Mouse (Mus musculus): ENCODE data around the gene Zfp597. TPM values are rescaled to one million over a fixed set of nuclear protein-coding genes. Genes with fewer than 3 reads are reported as not detected.

Gene Zfp597
- total RNA-seq (2021) = 10 to 100 TPM; 23.8 to 24.5 TPM

DNA sequence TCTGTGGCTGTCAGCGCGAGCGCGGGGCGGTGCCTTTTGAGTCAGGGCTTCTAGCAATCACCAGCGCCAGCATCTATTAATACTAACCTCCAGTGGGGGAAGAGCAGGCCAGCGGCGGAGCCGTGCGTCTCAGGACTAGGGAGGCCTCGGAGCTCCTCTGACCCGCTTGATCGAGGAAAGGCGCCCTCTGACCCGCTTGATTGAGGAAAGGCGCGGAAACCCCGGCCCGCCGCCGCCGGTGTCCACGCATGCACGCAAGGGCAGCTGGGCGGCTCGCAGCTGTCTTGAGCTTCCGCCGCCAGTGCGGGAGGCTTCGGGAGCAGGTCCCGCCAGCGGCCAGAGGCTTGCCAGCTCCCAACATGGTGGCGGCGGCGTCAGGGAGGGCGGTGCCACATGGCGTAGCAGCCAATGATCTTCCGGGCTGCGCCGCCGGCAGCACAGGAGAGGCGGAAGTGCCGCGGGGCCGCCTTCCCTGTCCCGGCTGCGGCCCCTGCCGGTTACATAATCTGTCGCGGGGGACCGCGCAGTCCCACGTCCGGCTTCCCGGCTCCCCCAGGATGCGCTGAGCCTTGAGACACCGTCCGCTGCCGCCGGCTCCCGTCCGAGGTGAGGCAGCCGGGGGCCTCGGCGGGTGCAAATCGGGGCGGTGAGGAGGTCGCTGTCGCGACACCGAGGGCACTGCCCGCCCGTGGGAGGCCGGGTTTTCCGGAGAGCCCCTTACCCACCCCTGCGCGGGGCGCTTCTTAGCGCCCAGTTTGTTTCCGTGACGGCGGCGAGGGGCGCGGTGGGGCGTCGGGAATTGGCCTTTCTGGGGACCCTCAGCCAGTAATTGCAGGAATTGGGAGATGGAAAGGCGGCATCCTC is at the start of gene Zfp597, which contains the start of gene Gm20695:
Zfp597 (minus strand) TSS at position 361 of the 864 bp plus-strand sequence.
Gm20695 (plus strand) TSS at position 448 of the 864 bp plus-strand sequence.
- intact Hi-C loops (cut with DNase I) = loop anchor here (1.0 to 10.0 kb wide), 3 partner anchors 12 to 140 kb away; partner anchors contain the start of genes 1700037C18Rik, Cluap1, Naa60 and Zfp263

DNA sequence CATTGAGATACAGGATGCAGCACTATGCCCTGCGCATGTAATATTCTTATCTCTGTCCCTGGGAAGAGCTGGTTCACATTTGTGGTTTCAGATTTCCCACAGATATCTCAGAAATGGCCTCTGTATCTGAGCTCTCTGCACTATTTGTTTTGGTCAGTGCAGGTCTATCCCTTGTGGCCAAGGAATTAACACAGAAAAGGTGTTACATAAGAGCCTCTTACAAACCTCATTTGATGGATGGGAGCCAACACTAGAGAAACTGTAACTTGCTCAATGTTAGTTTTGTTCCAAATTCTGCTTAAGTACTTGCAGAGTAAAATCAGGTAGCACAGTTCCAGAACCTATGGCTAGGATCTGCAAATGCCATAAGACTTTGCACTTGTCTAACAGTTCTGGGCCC is 49.7 kb upstream of the Zfp597 start:
- intact Hi-C loops (cut with DNase I) = no loop called here
- no peak for DNase-seq (ENCODE audit: low spot score in 2 of 2)

More for the DNA sequence above, at the start of gene Zfp597, which contains the start of gene Gm20695:
- DNase-seq (ENCODE audit: low spot score in 2 of 2) = peak; percentile 95 to 96

DNA sequence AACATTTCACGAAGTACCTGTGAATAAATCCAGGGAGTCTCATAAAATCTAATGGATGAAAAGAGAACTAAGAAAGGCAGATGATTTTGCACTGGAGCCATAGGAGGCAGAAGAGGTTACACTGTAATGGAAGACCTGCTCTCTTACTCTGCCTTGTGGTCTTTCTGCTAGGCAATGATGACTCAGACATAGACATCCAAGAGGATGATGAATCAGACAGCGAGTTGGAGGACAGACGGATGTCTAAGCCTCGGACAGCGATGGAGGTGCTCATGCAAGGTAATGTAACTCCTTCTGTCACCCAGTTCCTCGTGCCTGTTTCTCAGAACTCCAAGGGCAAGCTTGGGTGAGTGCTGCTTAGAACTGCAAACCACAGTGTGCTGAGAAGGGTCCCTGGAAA is 49.2 kb upstream of the Zfp597 start:
- intact Hi-C loops (cut with DNase I) = no loop called here
- peak in 1 of 2 experiments; percentile 20 for DNase-seq (ENCODE audit: low spot score in 2 of 2)

DNA sequence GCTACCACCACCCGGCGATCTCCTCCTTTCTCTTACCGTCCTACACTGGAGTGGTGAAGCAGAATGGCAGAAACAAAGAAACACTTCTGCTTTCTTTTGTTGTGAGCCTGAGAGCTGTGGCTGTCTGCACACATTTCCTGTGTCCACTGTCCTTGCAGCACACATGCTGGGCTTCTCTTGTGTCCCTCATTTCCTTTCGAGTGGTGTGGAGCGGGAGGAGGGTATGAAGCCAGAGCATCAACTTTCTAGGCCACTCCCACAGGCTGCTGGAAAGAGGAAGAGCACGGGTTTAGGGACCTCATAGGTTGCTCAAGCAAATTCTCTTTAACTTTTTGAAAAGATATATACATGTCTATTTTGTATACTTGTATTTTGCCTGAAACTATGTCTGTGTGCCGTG is 44.8 kb upstream of the Zfp597 start:
- intact Hi-C loops (cut with DNase I) = no loop called here
- peak; percentile 16 to 24 for DNase-seq (ENCODE audit: low spot score in 2 of 2)

DNA sequence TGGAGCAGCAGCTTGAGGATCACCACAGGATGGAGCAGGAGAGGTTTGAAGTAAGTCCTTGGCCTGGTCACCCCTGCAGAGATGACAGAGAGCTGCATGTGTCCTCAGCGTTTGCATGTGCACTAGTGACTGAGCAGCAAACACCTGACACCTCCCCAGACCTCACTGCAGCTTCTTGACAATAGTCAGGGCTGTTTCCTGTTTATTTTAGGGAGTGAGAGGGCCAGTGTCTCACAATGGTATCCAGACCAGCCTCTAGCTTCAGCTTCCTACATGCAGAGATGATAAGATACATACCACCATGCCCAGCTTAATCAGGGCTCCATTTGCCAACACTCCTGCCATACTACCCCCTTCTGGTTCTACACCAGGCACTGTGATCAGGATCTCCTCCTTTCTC is 44.2 kb upstream of the Zfp597 start:
- no peak for DNase-seq (ENCODE audit: low spot score in 2 of 2)
- intact Hi-C loops (cut with DNase I) = no loop called here

DNA sequence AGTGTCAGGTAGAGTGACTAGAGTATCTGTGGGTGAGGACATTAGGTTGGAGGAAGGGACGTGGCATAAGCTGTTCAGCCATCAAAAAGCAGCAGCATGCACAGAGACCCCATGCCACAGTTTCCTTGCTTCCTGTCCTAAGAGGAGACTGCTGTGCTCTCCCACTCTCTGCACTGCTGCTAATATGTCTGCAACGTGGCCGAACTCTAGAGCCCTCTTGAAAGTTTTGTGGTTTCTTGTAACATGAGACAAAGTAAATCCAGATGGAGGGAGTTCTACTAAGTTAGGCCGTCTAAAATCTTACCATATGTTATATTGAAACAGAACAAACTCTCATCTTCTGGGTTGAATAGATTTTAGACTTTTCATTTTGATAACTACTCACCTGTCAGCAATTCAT is 39.6 kb upstream of the Zfp597 start:
- no peak for DNase-seq (ENCODE audit: low spot score in 2 of 2)
- intact Hi-C loops (cut with DNase I) = no loop called here

DNA sequence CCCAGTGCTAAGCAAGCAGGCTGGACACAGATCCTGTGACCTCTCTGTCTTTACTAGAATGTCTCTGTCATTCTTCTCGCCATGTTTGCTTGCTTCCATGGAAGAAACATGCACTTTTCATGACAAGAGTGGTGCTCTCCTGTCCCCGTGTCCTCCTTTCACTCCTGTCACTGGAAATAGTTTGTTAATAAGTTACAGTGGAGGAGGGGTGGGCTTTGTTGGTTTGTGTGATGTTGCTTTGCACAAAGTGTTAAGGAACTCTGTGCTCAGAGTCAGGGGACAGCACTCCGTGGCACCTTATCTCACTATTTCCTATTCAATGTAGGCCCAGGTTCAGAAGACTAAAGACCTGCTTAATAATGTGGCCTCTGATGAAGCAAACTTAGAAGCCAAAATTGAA is 39.2 kb upstream of the Zfp597 start:
- intact Hi-C loops (cut with DNase I) = no loop called here
- no peak for DNase-seq (ENCODE audit: low spot score in 2 of 2)

DNA sequence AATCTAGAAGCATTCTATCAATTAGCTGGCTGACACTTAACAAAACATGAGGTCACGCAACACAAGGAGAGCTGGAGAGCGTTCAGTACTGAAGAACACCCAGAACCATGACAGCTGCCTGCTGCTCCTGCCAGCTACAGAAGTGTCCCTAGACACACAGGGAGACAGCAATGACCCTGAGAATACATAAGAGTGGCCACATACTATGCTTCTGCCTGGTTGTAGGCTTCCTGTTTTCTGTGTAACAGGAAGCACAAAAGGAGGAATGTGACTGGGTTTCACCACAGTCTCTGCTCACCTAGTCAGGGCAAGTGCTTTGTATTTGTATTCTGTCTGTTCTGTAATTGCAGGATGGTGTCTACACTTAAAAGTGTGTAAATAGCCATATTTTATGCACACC is 36.4 kb upstream of the Zfp597 start:
- no peak for DNase-seq (ENCODE audit: low spot score in 2 of 2)
- intact Hi-C loops (cut with DNase I) = no loop called here

DNA sequence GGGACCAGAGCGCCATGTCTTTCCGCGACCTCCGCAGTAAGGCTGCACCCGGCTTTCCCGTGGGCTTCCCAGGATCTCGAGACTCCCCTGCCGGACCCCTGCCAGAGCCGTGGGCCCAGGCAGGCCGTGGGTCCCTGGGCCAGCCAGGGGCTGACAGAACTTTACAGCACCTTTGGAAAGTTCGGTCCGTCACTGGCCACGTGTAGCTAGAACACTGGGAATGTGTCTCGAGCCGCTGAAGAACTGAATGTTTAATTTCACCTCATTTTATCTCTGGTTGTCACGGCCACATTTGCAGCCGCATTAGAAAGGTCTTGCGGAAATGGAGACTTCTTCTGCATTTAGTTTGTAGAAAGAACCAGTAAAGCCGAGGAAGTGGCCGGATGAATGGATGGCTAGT is 24.8 kb upstream of the Zfp597 start:
- intact Hi-C loops (cut with DNase I) = loop anchor here (2.0 kb wide), 2 partner anchors 24 to 94 kb away; partner anchors contain the start of genes Gm20695, Slx4 and Zfp597
- no peak for DNase-seq (ENCODE audit: low spot score in 2 of 2)

DNA sequence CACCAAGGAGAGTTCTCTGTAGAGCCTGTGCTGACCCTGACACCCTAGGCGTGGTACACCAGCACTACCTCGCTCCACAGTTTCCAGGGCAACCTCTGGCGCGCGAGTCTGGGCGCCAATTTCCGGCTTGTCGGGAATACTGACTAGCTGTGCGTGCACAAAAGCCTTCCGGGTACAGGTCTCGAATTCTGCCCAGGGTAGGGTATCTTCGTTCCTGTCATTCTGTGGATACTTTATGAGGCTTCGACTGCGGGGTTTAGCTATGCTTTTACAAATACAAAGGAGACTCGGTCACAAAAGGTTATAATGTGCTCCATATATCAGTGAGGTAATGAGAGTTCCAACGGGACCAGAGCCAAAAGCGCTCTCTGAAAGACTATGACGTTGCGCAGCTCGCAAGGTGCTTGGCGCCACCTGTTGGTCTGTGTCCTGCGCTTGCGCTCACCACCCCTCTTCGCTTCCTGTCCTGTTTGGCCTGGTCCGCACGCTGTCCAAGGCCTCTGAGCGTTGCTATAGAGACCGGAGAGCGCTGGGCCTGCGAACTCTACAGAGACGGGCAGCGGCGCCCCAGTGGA is 24.3 kb upstream of the Zfp597 start, which contains the start of the genes 1700037C18Rik and Cluap1:
1700037C18Rik (minus strand) TSS at position 153 of the 575 bp plus-strand sequence.
Cluap1 (plus strand) TSS at position 265 of the 575 bp plus-strand sequence.
- intact Hi-C loops (cut with DNase I) = loop anchor here (2.0 kb wide), 2 partner anchors 24 to 94 kb away; partner anchors contain the start of genes Gm20695, Slx4 and Zfp597
- peak; percentile 96 to 97 for DNase-seq (ENCODE audit: low spot score in 2 of 2)

DNA sequence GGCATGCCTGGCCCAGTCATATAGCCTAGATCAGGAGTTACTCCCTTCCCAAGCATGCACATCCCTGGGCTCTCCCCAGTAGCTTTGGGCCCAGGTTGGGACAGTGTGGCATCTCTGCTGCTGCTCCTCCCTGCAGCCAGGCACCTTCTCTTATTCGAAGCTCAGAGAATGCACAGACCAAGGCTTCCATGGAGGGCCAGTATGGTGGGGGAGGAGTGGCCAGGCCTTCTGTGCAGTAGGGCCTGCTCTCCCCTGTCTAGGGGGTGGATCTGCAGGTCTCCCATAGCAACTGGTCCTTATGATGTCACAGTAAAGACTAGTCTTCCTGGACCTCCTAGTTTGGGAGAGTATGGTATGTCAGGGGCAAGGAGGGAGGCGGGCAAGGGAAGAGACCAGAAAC is 23.1 kb upstream of the Zfp597 start:
- intact Hi-C loops (cut with DNase I) = no loop called here
- no peak for DNase-seq (ENCODE audit: low spot score in 2 of 2)

DNA sequence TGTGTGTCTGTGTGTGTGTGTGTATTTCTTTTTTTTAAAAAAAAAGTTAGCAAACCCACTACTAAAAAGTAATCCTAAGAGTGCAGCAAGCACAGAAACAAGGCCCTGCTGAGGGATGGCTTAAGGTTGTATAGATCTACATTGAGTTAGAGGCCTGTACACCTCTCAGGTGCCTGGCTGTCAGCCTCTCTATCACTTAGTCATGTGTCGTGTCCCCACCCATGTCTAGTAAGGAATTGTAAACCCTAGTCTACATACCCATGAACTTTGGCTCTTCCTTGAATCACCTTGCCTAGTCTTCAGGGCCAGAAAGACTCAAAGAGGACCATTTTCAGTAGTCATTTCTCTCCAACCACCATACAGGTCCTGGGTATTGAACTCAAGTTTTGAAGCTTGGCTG is 12.2 kb upstream of the Zfp597 start:
- DNase-seq (ENCODE audit: low spot score in 2 of 2) = no peak
- intact Hi-C loops (cut with DNase I) = no loop called here

DNA sequence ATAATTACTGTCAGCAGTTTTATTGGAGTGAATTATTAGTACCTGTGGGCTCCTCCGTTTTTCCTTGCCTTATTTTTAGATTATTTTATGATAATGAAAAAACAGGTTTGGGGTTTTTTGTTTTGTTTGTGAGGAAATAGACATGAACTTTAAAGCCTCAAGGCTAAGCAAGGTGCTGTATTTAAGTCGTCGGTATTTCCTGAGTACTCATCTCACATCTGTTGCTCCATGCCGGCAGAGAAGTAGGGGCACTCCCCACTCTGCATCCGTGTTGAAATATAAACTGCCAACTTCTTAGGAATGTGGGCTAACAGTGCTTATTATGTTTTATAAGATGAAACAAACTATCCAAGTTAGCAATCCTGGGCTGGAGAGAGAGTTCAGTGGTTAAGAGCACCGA is 11.7 kb upstream of the Zfp597 start:
- intact Hi-C loops (cut with DNase I) = no loop called here
- DNase-seq (ENCODE audit: low spot score in 2 of 2) = no peak

DNA sequence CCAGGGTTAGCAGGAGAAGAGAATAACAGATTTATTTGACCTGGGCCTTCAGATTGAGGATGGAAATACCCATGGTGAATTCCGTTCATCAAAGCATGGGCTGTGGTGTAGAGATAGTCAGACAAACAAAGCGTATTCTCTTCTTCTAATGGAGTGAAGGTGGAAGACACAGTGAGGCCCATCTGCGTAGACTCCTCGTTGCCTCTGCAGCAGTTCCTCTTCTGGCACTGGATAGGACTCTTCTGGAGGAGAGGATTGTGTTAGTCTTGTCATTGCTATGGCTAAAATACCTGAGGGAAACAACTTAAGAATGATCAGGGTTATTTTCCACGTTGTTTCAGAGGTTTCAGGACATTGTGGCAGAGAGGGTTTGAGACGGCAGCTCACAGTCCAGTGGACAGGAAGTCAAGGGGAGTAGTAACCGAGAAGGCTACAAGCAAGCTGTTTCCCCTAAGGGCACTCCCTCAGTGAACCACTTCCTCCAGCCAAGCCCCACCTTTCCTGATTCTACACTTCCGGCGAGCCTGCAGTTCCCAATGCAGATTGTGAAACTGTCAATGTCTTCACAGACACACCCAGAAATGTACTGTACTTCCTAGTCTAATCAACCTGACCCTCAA is 10.9 kb upstream of the Zfp597 start:
- no peak for DNase-seq (ENCODE audit: low spot score in 2 of 2)
- intact Hi-C loops (cut with DNase I) = no loop called here

DNA sequence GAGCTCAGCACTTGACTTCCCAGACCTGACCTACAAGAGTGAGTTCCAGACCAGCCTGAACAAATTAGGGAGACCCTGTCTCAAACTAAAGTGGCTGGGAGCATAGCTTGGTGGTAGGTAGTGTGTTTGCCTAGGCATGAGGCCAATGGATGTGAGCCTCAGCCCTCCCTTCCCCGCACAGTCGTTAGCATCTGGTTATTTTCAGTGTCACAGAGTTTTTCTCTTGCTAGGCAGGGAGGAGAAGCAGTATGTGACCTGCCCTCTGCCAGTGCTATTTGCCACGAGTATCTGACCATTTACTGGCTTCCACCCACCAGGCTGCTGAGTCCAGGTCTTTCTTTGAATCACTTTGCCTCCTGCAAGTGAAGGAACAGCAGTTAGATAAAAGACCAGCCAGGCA is 9.4 kb upstream of the Zfp597 start:
- no peak for DNase-seq (ENCODE audit: low spot score in 2 of 2)
- intact Hi-C loops (cut with DNase I) = no loop called here

DNA sequence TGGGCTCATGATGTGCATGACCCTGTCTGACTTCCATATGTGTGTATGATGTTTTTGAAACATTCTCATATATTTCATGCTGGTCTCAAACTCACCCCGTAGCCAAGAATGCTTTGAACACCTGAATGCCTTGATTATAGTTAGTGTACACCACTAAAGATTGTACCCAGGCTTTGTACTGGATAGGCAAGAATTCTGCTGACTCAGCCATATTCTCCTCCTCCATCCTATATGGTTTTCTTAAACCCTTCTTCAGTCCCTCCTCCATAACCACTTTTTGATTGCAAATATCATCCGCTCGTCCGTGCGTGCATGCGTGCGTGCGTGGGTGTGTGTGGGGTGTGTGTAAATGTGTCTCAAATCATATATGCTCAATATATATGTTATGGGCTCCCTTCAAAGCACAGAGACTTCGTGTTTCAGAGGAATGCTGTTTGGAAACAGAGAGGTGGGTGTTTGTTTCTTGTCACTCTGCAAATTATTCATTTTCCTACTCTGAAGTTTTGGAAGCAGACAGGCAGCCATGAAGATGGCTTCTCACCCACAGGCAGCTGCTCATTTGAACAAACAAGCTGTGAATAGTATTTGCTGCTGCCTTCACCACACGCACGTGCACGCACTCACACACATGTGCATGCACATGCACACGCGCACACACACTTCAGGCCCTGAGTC is 7.4 kb upstream of the Zfp597 start:
- intact Hi-C loops (cut with DNase I) = no loop called here
- DNase-seq (ENCODE audit: low spot score in 2 of 2) = peak in 1 of 2 experiments; percentile 54

DNA sequence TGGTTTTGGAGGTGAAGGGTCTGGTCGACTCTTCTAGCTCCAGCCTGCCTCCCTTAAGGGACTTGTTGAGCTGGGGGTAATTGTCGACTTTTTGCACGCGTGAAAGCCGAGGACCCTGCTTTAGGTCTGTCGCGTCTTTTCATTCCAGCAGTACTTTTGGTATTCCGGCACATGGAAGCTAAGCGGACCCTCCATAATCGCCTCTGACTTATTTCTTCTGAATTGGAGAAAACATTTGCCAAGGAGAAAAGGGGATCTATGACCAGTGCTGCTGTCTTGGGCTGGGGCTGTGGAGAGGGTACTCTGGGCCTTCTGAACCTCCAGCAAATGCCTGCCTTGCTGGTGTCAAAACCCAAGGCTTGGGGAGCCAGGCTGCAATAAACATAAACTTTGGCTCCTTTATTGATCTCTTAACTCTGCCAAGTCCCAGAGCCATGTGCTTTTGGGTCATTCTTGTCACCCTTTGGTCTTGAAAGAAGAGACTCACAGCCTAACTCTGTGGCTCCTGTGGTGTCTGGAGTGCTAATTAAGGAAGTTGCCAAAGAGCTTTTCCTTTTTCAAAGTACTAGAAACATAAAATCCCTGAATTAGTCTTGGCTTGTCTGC is 807 bp upstream of the Zfp597 start:
- peak in 1 of 2 experiments; percentile 22 for DNase-seq (ENCODE audit: low spot score in 2 of 2)

DNA sequence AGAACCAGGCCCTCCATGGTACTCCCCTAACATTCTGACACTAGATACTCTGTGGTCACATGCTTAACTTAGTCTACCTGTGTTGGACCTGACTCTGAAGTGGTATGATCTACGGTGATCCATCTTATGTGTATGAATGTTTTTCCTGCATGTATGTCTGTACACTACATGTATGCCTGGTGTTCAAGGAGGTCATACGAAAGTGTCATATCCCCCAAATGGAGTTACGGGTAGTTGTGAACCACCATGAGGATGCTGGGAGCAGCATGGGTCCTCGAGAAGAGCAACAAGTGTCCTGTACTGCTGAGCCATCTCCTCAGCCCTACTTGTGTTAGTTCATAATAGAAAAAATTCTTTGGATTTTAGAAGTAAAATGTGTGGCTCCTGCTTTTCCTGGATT is 8.0 kb downstream of the Zfp597 start:
- no peak for DNase-seq (ENCODE audit: low spot score in 2 of 2)
- intact Hi-C loops (cut with DNase I) = no loop called here

More for the DNA sequence above, 807 bp upstream of the Zfp597 start:
- intact Hi-C loops (cut with DNase I) = loop anchor here (2.0 to 10.0 kb wide), 2 partner anchors 24 to 140 kb away; partner anchors contain the start of genes 1700037C18Rik, Cluap1 and Zfp263
